ENCODE assay signal across 1 mouse cellular context in the genomic region with DNA sequence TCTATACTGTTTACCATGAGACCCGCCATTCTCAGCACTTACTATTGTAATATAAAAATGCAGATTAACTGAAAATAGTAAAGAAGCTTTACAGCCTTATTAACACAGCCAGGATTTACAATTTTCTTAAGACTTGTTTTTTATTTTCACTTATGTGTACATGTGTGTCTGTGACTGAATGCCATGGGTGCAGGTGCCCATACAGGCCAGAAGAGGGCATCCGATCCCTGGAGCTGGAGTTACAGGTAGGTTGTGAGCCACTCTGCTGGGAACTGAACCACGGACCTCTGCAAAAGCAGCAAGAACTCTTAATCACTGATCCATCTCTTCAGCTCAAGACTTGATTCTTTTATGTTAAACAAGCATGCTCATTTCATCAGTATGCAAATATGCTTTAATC.
TF ChIP-seq lines count a peak whose summit lies in the region.

No protein-coding gene starts in this region.

TF ChIP-seq in MEL, 35 proteins besides CTCF, POLR2A, EP300 and RAD21:
- TF ChIP-seq E2F4 (IDR thresholded peaks at IDR 0.05; ENCODE audit: borderline replicate concordance, low read depth, low read length) (no peak), GATA1 (IDR thresholded peaks at IDR 0.05; ENCODE audit: low read depth, low read length) (no peak), USF2 (IDR thresholded peaks at IDR 0.05; ENCODE audit: borderline replicate concordance in 1 of 2, insufficient read depth in 1 of 2, low read depth in 1 of 2, low read length in 2 of 2) (no peak)
TF ChIP-seq in MEL: peak in this region for 0.
